Mouse (Mus musculus): Measurements from ENCODE around the gene Rpl6. TPM values are rescaled to one million over a fixed set of nuclear protein-coding genes. Genes with fewer than 3 reads are reported as not detected.
"Not testable (repeated sequence)": the region's sequence is repeated elsewhere in the genome, so short reads cannot be mapped to it uniquely, and the experiment has no call there.

Gene Rpl6
- total and polyA plus RNA-seq, 2 experiments from 2014 or later, result 359 to 672 TPM

DNA sequence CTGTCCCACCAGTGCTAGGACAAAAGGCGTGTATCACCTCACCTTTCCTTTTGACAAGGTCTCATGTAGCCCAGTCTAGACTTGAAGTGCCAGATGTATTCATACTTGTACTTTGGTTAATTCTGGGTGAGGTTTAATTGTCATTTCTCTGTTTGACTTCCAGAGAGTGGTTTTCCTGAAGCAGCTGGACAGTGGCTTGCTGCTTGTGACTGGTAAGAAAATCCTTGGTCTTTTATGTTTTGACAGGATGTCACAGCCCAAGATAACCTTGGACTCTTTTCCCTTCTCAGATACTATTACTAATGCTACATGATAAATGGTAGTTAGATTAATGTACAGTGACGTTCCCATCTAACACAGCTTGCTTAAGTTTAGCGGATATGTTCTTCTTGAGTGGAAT is 2.7 kb downstream of the Rpl6 start:
- 0 out of 2 replicates have a peak, but pooled peaks cover 2% of the 10 kb centered on the region for H3K4me1 ChIP-seq (ENCODE audit: insufficient read depth)
- no peak overlapping the region for H3K4me2 ChIP-seq (ENCODE audit: low read depth)
- no peak overlapping the region for H3K9ac ChIP-seq
- DNase-seq (no peak), ATAC-seq (no peak)
- no peak overlapping the region for H3K27ac ChIP-seq (ENCODE audit: low read depth, low read length)
- H3K9me3 ChIP-seq (ENCODE audit: low read length), result no peaks in the 10 kb centered on the region
- H3K36me3 ChIP-seq (ENCODE audit: insufficient read depth), result peaks cover 55% of the 10 kb centered on the region
- 85% methylated on average over 3 of the region's 3 CpGs for WGBS
- no peaks in the 10 kb centered on the region for H3K27me3 ChIP-seq (ENCODE audit: insufficient read depth, low read length)
- no peak for TF ChIP-seq CTCF (IDR thresholded peaks at IDR 0.05; ENCODE audit: low read depth)
- H3K4me3 ChIP-seq (ENCODE audit: low read depth, low read length), result no peak overlapping the region

GRCm38 (mm10) chr5:121209755-121210600 is 5.7 kb downstream of the Rpl6 start:
- no peak for DNase-seq
- no peaks in the 10 kb centered on the region for H3K27me3 ChIP-seq (ENCODE audit: insufficient read depth, low read length)
- no peak overlapping the region for H3K4me3 ChIP-seq (ENCODE audit: low read depth, low read length)
- peaks cover 71% of the 10 kb centered on the region for H3K36me3 ChIP-seq (ENCODE audit: insufficient read depth)
- H3K27ac ChIP-seq (ENCODE audit: low read depth, low read length), result no peak overlapping the region
- 0 out of 2 replicates have a peak, but pooled peaks cover 2% of the 10 kb centered on the region for H3K4me1 ChIP-seq (ENCODE audit: insufficient read depth)
- H3K4me2 ChIP-seq (ENCODE audit: low read depth), result no peak overlapping the region
- WGBS, result 93% methylated on average over 9 of the region's 9 CpGs
- no peaks in the 10 kb centered on the region for H3K9me3 ChIP-seq (ENCODE audit: low read length)
- no peak for ATAC-seq
- no peak overlapping the region for H3K9ac ChIP-seq
- TF ChIP-seq CTCF (IDR thresholded peaks at IDR 0.05; ENCODE audit: low read depth), result no peak

- H3K27ac ChIP-seq (ENCODE audit: low read depth, low read length), result no peak overlapping the region
- no peak for TF ChIP-seq CTCF (IDR thresholded peaks at IDR 0.05; ENCODE audit: low read depth)
- peaks cover 71% of the 10 kb centered on the region for H3K36me3 ChIP-seq (ENCODE audit: insufficient read depth)
- no peak for ATAC-seq
- no peak overlapping the region for H3K4me3 ChIP-seq (ENCODE audit: low read depth, low read length)
- no peaks in the 10 kb centered on the region for H3K27me3 ChIP-seq (ENCODE audit: insufficient read depth, low read length)
- no peaks in the 10 kb centered on the region for H3K4me1 ChIP-seq (ENCODE audit: insufficient read depth)
- 81% methylated on average over 1 of the region's 1 CpGs for WGBS
- no peaks in the 10 kb centered on the region for H3K9me3 ChIP-seq (ENCODE audit: low read length)
- H3K4me2 ChIP-seq (ENCODE audit: low read depth), result no peak overlapping the region
- H3K9ac ChIP-seq, result no peak overlapping the region
- no peak for DNase-seq
These were observed 6.3 kb downstream of the Rpl6 start for GRCm38 (mm10) chr5:121210601-121210924.

DNA sequence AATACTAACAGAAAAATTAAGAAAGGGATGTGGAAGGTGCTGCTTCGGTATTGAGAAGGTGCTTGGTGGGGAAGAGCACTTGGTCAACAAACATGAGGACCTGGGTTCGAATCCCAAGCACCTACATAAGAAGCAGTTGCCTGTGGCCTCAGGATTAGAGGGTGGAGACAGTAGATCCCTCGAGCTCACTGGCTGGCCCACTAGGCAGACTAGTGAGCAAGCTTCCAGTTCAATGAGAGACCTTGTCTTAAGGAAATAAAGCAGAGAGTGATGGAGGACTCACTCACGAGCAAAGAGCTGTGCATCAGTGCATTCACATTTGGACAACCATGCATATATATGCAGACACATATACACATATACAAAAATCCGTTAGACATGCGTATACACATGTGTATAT is 7.8 kb downstream of the Rpl6 start:
- no peaks in the 10 kb centered on the region for H3K27me3 ChIP-seq (ENCODE audit: insufficient read depth, low read length)
- TF ChIP-seq CTCF (IDR thresholded peaks at IDR 0.05; ENCODE audit: low read depth), result no peak
- H3K9me3 ChIP-seq (ENCODE audit: low read length), result no peaks in the 10 kb centered on the region
- no peak overlapping the region for H3K27ac ChIP-seq (ENCODE audit: low read depth, low read length)
- no peak overlapping the region for H3K4me3 ChIP-seq (ENCODE audit: low read depth, low read length)
- no peak overlapping the region for H3K9ac ChIP-seq
- peaks cover 57% of the 10 kb centered on the region for H3K36me3 ChIP-seq (ENCODE audit: insufficient read depth)
- DNase-seq (no peak), ATAC-seq (no peak)
- 88% methylated on average over 6 of the region's 6 CpGs for WGBS
- H3K4me1 ChIP-seq (ENCODE audit: insufficient read depth), result no peaks in the 10 kb centered on the region
- H3K4me2 ChIP-seq (ENCODE audit: low read depth), result no peak overlapping the region

DNA sequence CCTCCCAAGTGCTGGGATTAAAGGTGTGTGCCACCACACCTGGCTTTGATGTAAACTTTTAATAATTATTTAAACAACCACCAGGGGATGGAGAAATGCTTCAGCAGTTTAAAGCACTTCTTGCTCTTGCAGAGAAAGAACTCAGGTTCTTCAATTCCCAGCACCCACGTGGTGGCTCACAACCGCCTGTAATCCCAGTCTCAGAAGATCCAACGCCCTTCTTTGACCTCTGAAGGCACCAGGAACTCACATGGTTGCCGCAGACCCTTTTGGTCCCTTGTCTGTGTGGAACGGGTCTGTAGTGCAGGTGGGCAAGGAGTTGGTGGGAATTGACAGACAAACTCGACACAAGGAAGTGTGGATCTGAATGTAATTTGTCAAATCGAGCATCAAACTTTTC is 10.4 kb downstream of the Rpl6 start:
- H3K4me1 ChIP-seq (ENCODE audit: insufficient read depth), result no peaks in the 10 kb centered on the region
- no peak overlapping the region for H3K4me3 ChIP-seq (ENCODE audit: low read depth, low read length)
- 59% methylated on average over 7 of the region's 7 CpGs for WGBS
- no peak overlapping the region for H3K4me2 ChIP-seq (ENCODE audit: low read depth)
- H3K9me3 ChIP-seq (ENCODE audit: low read length), result no peaks in the 10 kb centered on the region
- no peak for TF ChIP-seq CTCF (IDR thresholded peaks at IDR 0.05; ENCODE audit: low read depth)
- no peaks in the 10 kb centered on the region for H3K27me3 ChIP-seq (ENCODE audit: insufficient read depth, low read length)
- no peak for DNase-seq
- H3K36me3 ChIP-seq (ENCODE audit: insufficient read depth), result peaks cover 37% of the 10 kb centered on the region
- ATAC-seq, result no peak
- no peak overlapping the region for H3K9ac ChIP-seq
- no peak overlapping the region for H3K27ac ChIP-seq (ENCODE audit: low read depth, low read length)

DNA sequence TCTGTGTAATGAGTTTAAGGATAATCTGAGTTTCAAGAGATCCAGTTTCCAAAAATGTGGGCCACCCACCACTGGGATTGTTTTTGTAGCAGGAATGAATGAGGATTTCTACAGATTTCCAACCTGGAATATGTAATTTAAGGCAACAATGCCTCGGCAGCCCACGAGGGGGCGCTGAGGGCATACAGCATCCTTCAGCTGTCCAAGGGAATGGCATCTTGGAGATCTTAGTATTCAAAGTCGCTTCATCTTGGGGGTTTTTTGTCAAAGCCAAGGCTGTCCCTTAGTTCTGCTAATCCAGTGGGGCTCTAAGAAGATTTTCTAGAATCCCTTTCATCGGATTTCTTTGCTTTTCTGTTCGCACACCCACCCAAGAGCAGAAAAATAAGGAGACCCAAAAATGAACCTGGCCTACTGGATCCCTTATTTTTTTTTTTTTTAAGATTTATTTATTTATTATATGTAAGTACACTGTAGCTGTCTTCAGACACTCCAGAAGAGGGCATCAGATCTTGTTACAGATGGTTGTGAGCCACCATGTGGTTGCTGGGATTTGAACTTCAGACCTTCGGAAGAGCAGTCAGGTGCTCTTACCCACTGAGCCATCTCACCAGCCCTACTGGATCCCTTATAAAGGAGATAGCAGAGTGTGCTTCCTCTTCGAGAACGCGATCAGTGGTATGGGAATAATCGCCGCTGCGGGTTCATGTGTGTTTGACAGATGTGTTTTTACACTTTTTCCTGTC is 11.3 kb downstream of the Rpl6 start:
- Histone ChIP-seq H3K4me1 (ENCODE audit: insufficient read depth) (no peaks in the 10 kb centered on the region), H3K9me3 (ENCODE audit: low read length) (no peaks in the 10 kb centered on the region), H3K27me3 (ENCODE audit: insufficient read depth, low read length) (no peaks in the 10 kb centered on the region), H3K36me3 (ENCODE audit: insufficient read depth) (peaks cover 29% of the 10 kb centered on the region), H3K9ac (no peak overlapping the region), H3K4me3 (ENCODE audit: low read depth, low read length) (no peak overlapping the region), H3K27ac (ENCODE audit: low read depth, low read length) (no peak overlapping the region), H3K4me2 (ENCODE audit: low read depth) (no peak overlapping the region)
- WGBS, result 49% methylated on average over 13 of the region's 13 CpGs
- TF ChIP-seq CTCF (IDR thresholded peaks at IDR 0.05; ENCODE audit: low read depth), result peak; percentile 96
- ATAC-seq, result peak; percentile 44
- peak; percentile 88 for DNase-seq

- H3K27me3 ChIP-seq (ENCODE audit: insufficient read depth, low read length), result no peaks in the 10 kb centered on the region
- WGBS, result 71% methylated on average over 12 of the region's 12 CpGs
- H3K4me2 ChIP-seq (ENCODE audit: low read depth), result no peak overlapping the region
- H3K4me1 ChIP-seq (ENCODE audit: insufficient read depth), result no peaks in the 10 kb centered on the region
- DNase-seq (no peak), ATAC-seq (no peak)
- H3K9me3 ChIP-seq (ENCODE audit: low read length), result no peaks in the 10 kb centered on the region
- peaks cover 24% of the 10 kb centered on the region for H3K36me3 ChIP-seq (ENCODE audit: insufficient read depth)
- no peak overlapping the region for H3K9ac ChIP-seq
- no peak for TF ChIP-seq CTCF (IDR thresholded peaks at IDR 0.05; ENCODE audit: low read depth)
- no peak overlapping the region for H3K4me3 ChIP-seq (ENCODE audit: low read depth, low read length)
- H3K27ac ChIP-seq (ENCODE audit: low read depth, low read length), result no peak overlapping the region
These were observed 11.8 kb downstream of the Rpl6 start for GRCm38 (mm10) chr5:121216126-121216446.

- H3K27me3 ChIP-seq (ENCODE audit: insufficient read depth, low read length); H3K27ac ChIP-seq (ENCODE audit: low read depth, low read length); H3K4me1 ChIP-seq (ENCODE audit: insufficient read depth); H3K4me3 ChIP-seq (ENCODE audit: low read depth, low read length); H3K9ac ChIP-seq; H3K4me2 ChIP-seq (ENCODE audit: low read depth); H3K9me3 ChIP-seq (ENCODE audit: low read length); ATAC-seq; DNase-seq: not testable (repeated sequence)
- peaks cover 19% of the 10 kb centered on the region for H3K36me3 ChIP-seq (ENCODE audit: insufficient read depth)
- WGBS, result 81% methylated on average over 9 of the region's 9 CpGs
These were observed 12.5 kb downstream of the Rpl6 start for GRCm38 (mm10) chr5:121216584-121217312.
